Mouse (Mus musculus) ES-E14 (cell line): ENCODE measurements around the gene Fuca1.

Source experiments
- CHD2 ChIP-seq: IDR thresholded peaks from 2 replicates; pipeline ENCODE4 v1.6.1; 2014; ENCODE audit warnings: mild to moderate bottlenecking, low read depth, low read length, inconsistent platforms
- HCFC1 ChIP-seq: IDR thresholded peaks from 2 replicates; pipeline ENCODE4 v1.6.1; 2012; ENCODE audit warnings: low read length, inconsistent platforms, borderline replicate concordance; ENCODE audit not compliant: insufficient read depth
- MAFK ChIP-seq: IDR thresholded peaks from 2 replicates; pipeline ENCODE4 v1.6.1; 2014; ENCODE audit warnings: mild to moderate bottlenecking, low read depth, low read length, inconsistent platforms; ENCODE audit not compliant: insufficient read depth
- ZC3H11A ChIP-seq: IDR thresholded peaks from 2 replicates; pipeline ENCODE4 v1.6.1; 2012; ENCODE audit warnings: low read depth, mild to moderate bottlenecking, inconsistent platforms, low read length, borderline replicate concordance
- ZNF384 ChIP-seq: IDR thresholded peaks from 2 replicates; pipeline ENCODE4 v1.6.1; 2012; ENCODE audit warnings: low read depth, low read length, inconsistent platforms

DNA sequence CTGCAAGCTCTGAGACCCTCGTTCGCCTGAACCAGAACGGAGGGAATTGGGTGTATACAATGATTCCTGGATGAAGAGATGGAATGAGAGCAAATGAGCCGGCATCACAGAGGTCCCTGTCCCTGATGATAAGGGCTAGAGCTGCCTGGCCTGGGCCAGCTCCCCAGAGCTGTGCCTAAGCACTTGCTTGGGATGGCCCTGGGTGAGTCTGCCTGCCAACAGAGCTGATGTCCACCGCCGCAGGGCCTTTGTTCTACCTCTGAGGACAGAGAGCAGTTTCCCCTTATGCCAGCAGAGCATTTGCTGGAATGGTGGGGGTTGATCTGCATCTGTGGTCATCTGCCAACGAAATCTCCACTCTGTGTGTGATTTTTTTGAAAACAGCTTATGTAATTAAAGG lies 41.7 kb downstream of the Fuca1 start:
- TF ChIP-seq ZNF384 (no peak), HCFC1 (no peak), ZC3H11A (no peak), MAFK (no peak), CHD2 (no peak)
